Mouse (Mus musculus): ENCODE measurements around the gene Mrpl52.

DNA sequence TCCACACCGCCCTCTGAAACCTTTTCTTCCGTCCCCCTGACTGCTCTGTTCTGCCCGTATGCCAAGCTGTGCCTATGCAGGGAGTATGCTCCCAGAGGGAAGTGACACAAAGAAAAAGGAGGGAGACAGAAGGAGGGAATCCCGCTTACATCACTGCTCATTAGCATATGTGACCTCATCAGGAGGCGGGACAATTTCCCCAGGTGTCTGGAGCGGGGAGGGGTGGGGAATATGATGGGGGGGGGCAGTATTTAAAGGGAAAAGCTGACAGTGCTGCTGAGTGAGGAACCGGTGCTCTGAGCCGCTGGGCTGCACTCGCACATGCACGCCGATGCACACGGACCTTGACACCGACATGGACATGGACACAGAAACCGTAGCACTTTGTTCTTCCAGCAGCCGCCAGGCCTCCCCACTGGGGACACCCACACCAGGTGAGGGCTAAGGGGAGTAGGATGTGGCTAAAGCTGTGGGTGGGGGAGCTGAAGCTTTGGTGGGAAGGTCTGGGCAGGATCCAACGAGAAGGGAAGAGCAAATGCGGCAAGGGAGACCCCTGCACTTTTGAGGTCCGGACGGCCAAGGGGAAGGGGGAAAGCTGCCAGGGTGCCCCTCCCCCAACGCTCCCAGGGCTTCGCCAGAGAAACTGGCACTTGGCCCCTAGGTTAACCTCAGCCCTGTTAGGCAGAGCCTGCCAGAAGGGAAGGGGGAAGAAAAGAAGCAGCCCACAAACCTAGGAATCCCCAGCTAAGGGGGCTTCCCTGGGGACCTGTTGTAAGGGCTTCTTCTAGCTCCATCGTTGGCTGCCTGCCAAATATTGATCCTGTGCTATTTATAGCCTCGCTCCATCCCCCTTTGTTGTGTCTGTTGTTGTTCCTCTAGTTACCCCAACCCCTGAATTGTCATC lies 49.5 kb downstream of the Mrpl52 start, which contains the start of gene Rem2:
- TF ChIP-seq CTCF (IDR thresholded peaks at IDR 0.05) (no peak), EP300 (IDR thresholded peaks at IDR 0.05) (no peak)

Measured in lung, postnatal 0 days (tissue).